Mouse (Mus musculus) adrenal gland, postnatal 14 days (tissue): ENCODE measurements around the gene Gm48551. TPM values are rescaled to one million over a fixed set of nuclear protein-coding genes. Genes with fewer than 3 reads are reported as not detected.

Source experiments
- DNase-seq: peaks from one replicate; pipeline ENCODE4 v3.0.0; 2021; ENCODE audit warnings: mixed read lengths
- microRNA-seq, 2 experiments: library from miRNA; unstranded; fragments of <30 nt; microRNA quantifications; one replicate each; pipeline ENCODE4 v1.2.0; 2021
- total RNA-seq: library from RNA; stranded (reverse); gene quantifications from 2 replicates; pipeline ENCODE4 v1.2.3, GENCODE M21; 2021

Gene Gm48551
- total RNA-seq, 1 experiment from 2014 or later, result 0.48 TPM

GRCm38 (mm10) chr10:81430831-81431525 lies 46.7 kb downstream of the Gm48551 start:
- DNase-seq, result peak; percentile 75

- peak; percentile 43 for DNase-seq
Measured at GRCm38 (mm10) chr10:81431526-81432168, 47.4 kb downstream of the Gm48551 start.

DNA sequence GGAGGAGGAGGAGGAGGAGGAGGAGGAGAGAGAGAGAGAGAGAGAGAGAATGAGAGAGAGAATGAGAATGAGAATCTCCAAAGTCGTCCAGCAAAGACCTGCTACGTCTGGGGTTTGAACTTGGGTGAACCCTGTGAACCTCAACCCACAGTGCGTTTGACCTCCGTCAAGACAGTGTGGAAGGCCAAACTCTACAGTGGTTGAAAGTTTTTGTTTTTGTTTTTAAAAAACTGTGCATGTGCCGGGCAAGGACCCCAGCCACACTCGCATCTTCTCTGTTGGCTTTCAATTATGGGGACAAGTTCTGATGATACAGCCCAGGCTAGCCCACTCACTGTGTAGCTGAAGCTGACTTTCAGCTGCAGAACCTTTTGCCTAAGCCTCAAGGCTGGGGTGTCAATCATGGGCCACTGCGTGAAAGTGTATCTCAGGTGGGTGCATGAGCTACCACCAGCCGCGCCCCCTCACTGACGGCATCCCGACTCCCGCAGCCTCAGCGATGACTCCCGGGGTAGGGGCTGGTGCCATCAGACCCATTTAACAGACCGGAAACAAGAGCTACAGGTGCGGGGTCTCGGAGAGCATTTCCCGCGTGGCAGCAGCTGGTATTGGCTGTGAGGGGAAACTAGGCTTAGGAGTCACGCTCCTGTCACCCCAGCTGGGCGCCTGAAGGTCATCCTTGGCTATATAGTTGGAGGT lies 48.1 kb downstream of the Gm48551 start:
- DNase-seq, result no peak

GRCm38 (mm10) chr10:81432868-81433262 lies 48.6 kb downstream of the Gm48551 start:
- DNase-seq, result peak; percentile 95

DNA sequence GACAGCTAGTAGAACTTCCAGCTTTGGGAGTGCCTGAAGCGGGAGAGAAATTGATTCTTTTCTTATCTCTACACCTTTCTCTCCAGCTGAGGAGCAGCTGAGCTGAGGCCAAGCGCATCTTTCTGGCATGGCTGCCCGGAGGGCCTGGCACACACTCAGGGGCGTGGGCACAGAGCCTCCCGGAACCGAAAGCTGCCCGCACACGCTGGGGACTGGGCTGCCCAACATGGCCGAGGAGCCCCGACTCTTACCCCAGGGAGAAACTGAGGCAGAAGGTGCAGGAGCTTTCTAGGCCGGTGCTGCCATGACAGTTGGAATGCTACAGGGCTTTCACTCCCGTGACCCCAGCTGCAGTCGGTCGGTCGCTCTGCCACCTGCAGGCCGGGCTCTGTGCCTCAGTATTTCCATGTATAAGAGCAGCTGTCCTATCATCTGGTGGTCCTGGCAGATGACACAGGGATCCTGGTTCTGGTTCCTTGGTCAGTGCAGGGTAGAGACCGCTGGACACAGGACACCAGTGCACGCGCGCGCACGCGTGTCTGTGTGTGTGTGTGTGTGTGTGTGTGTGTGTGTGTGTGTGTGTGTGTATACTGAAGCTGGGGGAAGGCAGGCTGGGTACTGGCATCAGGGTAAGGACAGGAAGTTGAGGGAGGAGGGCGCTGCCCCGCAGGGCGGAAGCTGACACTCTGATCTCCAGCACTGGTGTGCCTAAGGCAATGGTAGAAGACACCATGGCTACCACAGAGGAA lies 49.4 kb downstream of the Gm48551 start:
- peak; percentile 39 for DNase-seq

DNA sequence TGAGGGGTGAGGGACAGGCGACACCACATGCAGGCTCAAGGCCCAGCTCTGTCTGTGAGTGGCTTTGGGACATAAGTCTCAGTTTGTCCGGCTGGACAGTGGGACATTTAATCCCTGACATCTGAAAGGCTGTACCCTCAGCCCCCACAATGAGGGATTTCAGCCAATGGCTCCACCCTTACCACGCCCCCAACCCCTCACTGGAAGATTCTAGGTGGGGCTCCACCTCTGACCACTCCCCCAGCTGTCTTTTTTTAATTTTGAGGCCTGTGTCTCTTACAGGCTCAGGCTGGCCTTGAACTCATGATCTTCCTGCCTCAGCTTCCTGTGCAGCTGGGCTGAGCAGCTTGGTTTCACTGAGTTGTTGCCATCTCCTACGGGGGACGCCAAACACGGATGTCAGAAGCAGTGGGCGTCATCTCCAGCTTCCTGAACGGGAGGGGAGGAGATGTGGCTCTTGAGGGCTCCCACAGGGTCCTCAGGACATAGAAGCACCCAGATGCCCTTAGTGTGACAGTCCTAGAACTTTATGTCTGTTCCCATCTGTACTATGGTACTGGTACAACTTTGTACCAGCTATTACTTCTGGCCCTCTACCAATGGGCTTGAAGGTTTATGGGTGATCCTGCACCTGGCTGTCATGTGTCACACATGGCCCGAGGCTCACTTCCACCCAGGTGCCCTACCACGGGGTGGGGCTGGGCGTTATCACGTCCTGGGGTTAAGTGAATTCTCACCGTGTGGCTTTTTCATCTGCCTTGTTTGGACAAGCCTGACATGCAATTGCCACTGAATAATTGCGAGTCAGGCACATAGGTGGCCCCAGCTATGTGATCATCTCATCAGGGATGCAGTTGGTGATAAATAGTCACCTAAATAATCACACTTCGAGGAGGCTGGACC lies 50.3 kb downstream of the Gm48551 start:
- DNase-seq, result peak; percentile 36

- DNase-seq, result peak; percentile 89
Measured at GRCm38 (mm10) chr10:81435436-81435835, 51.2 kb downstream of the Gm48551 start.

DNA sequence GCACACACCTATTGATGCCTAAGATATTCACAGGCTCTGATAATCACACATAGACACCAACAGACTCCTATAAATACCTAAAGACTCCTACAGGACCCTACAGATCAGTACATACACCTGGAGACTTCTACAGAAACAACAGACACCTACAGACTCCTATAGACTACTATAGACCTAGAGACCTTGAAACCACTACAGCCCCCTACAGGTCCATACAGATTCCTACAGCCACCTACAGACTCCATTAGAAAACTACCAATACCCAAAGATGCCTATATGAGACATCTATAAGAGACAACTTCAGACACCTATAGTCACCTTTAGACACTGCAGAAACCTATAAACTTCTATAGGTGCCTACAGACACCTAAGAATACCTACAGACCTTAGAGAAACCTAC lies 56.8 kb downstream of the Gm48551 start:
- no peak for DNase-seq

Small RNAs within 50 kb of the gene (microRNA-seq; reads per million reads assigned to microRNA genes)
- gene Mir1191b, result 0 to 0.85 reads per million in 2 experiments
- 0.38 to 0.43 reads per million in 2 experiments for gene Mir6913

Other genes starting within 250 kb of the Gm48551 start
- gene Zbtb7a, start 249.2 kb upstream of the Gm48551 start, total RNA-seq, result 66.9 and 73.8 TPM in 2 replicates
- 27.3 and 28.3 TPM in 2 replicates for gene Pias4, start 216.5 kb upstream of the Gm48551 start, total RNA-seq
- 1,390 and 1,511 TPM in 2 replicates for gene Eef2, start 207.8 kb upstream of the Gm48551 start, total RNA-seq
- gene Dapk3, start 201.5 kb upstream of the Gm48551 start, total RNA-seq, result 58.3 and 62.2 TPM in 2 replicates
- gene 4930442H23Rik, start 200.6 kb upstream of the Gm48551 start, total RNA-seq, result not detected in 2 replicates
- gene Nmrk2, start 182.4 kb upstream of the Gm48551 start, total RNA-seq, result not detected in 2 replicates
- 2.1 and 3.5 TPM in 2 replicates for gene Atcay, start 153.6 kb upstream of the Gm48551 start, total RNA-seq
- gene Zfr2, start 151.3 kb upstream of the Gm48551 start, total RNA-seq, result 11.0 and 12.5 TPM in 2 replicates
- 2.1 and 2.9 TPM in 2 replicates for gene Matk, start 131.5 kb upstream of the Gm48551 start, total RNA-seq
- 108 and 113 TPM in 2 replicates for gene Mrpl54, start 117.5 kb upstream of the Gm48551 start, total RNA-seq
- 95.0 and 100 TPM in 2 replicates for gene Apba3, start 117.5 kb upstream of the Gm48551 start, total RNA-seq
- gene Tjp3, start 92.9 kb upstream of the Gm48551 start, total RNA-seq, result 0.90 and 1.6 TPM in 2 replicates
- gene Pip5k1c, start 91.5 kb upstream of the Gm48551 start, total RNA-seq, result 38.7 and 46.9 TPM in 2 replicates
- gene Cactin, start 63.4 kb upstream of the Gm48551 start, total RNA-seq, result 33.1 and 40.7 TPM in 2 replicates
- gene Tbxa2r, start 55.7 kb upstream of the Gm48551 start, total RNA-seq, result 38.6 and 47.0 TPM in 2 replicates
- 4.6 and 5.1 TPM in 2 replicates for gene Gipc3, start 41.2 kb upstream of the Gm48551 start, total RNA-seq
- gene Hmg20b, start 34.0 kb upstream of the Gm48551 start, total RNA-seq, result 83.0 and 90.1 TPM in 2 replicates
- 15.2 and 16.3 TPM in 2 replicates for gene Mfsd12, start 27.0 kb upstream of the Gm48551 start, total RNA-seq
- 2.0 and 2.1 TPM in 2 replicates for gene 4930404N11Rik, start 18.6 kb upstream of the Gm48551 start, total RNA-seq
- 40.5 and 43.3 TPM in 2 replicates for gene Fzr1, start 6.0 kb upstream of the Gm48551 start, total RNA-seq
- 52.6 and 55.6 TPM in 2 replicates for gene Dohh, start within 50 bp of the Gm48551 start, total RNA-seq
- gene Gm48552, start 4.5 kb downstream of the Gm48551 start, total RNA-seq, result 0.64 and 2.1 TPM in 2 replicates
- 0.94 and 1.9 TPM in 2 replicates for gene Smim24, start 8.6 kb downstream of the Gm48551 start, total RNA-seq
- gene Nfic, start 71.2 kb downstream of the Gm48551 start, total RNA-seq, result 90.1 and 104 TPM in 2 replicates
- gene Celf5, start 98.2 kb downstream of the Gm48551 start, total RNA-seq, result 0.48 and 0.98 TPM in 2 replicates
- 102 and 107 TPM in 2 replicates for gene Ncln, start 111.9 kb downstream of the Gm48551 start, total RNA-seq
- gene S1pr4, start 115.7 kb downstream of the Gm48551 start, total RNA-seq, result 2.3 and 7.4 TPM in 2 replicates
- gene Gna15, start 139.8 kb downstream of the Gm48551 start, total RNA-seq, result 0.85 and 1.9 TPM in 2 replicates
- gene Gna11, start 160.7 kb downstream of the Gm48551 start, total RNA-seq, result 65.0 and 67.2 TPM in 2 replicates
- 646 and 698 TPM in 2 replicates for gene Aes, start 175.0 kb downstream of the Gm48551 start, total RNA-seq
- gene Tle2, start 190.1 kb downstream of the Gm48551 start, total RNA-seq, result 17.8 and 18.1 TPM in 2 replicates
- 10.1 and 15.3 TPM in 2 replicates for gene Tle6, start 216.6 kb downstream of the Gm48551 start, total RNA-seq
- gene BC025920, start 221.8 kb downstream of the Gm48551 start, total RNA-seq, result 2.0 TPM in 2 replicates
- 22.2 and 24.3 TPM in 2 replicates for gene Sirt6, start 243.3 kb downstream of the Gm48551 start, total RNA-seq
- 18.1 and 22.5 TPM in 2 replicates for gene Ankrd24, start 244.1 kb downstream of the Gm48551 start, total RNA-seq